23 mouse cellular contexts compared by ENCODE assay signal in the genomic region with DNA sequence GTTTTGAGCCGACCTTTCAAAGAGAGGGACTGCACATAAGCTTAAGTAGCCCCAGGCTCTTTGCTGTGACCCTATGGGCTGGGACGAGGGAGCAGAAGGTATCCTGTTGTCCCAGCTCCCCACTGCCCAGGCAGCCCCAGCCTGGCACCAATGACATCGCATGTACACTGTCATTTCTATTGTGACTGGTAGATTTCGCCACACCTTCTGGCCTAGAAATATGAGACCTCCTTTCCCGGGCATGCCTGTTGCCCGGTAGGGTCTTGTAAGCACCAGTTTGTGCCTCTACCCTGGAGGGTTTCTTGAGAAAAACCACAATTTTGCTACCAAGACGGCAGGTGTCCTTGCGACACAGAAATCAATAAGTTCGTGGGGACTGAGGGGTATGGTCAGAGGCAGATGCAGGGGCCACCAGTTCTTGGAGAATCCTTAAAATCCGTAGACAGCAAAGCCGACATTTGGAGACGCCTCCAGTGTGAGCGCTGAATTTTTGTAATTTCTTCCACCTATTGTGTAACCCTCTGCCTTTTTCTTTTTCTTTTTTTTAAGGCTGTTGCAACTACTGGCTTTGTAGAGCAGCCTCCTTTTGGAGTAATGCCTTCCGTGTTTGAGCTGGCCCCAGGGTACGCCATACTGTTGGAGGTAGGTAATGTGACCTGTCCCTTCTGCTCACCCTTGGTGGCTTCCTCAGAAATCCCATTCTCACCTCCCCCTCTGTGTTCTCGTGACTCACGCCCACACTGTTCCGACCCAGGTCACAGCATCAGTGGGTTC. TPM values are rescaled to one million over a fixed set of nuclear protein-coding genes. Genes with fewer than 3 reads are reported as not detected.
DNase-seq lines count a peak whose midpoint lies in the region; ATAC-seq lines count a peak whose summit lies in the region.
"Had no signal": no experiment of that assay in that cellular context is flagged by ENCODE, and none has a peak within 500 bp of the region (broad histone marks: within the 10 kb centered on the region; RNA-seq: fewer than 3 reads in every experiment).

No protein-coding gene starts in this region.

- H3K9me3 ChIP-seq in hindbrain, embryonic 10.5 days, result no peaks in the 10 kb centered on the region
- no peaks in the 10 kb centered on the region for H3K9me3 ChIP-seq in hindbrain, embryonic 11.5 days (ENCODE audit: control insufficient read depth, low read length)
- H3K9me3 ChIP-seq: forebrain, embryonic 13.5 days; heart, embryonic 13.5 days; intestine, embryonic 15.5 days had no signal

- no peaks in the 10 kb centered on the region for H3K27me3 ChIP-seq in hindbrain, embryonic 10.5 days (ENCODE audit: insufficient read depth, poor library complexity, severe bottlenecking)
- no peaks in the 10 kb centered on the region for H3K27me3 ChIP-seq in hindbrain, embryonic 11.5 days (ENCODE audit: control insufficient read depth, insufficient read depth, low read length)
- H3K27me3 ChIP-seq: CH12.LX; forebrain, embryonic 13.5 days; heart, embryonic 13.5 days; intestine, embryonic 15.5 days had no signal

- no peak overlapping the region for H3K4me3 ChIP-seq in hindbrain, embryonic 10.5 days
- H3K4me3 ChIP-seq in hindbrain, embryonic 11.5 days (ENCODE audit: low read depth, low read length), result no peak overlapping the region
- H3K4me3 ChIP-seq: forebrain, embryonic 13.5 days; heart, embryonic 13.5 days; intestine, embryonic 15.5 days had no signal

- H3K4me1 ChIP-seq in hindbrain, embryonic 10.5 days (replicated peaks), result peaks cover 40% of the 10 kb centered on the region
- H3K4me1 ChIP-seq in hindbrain, embryonic 11.5 days (replicated peaks; ENCODE audit: control insufficient read depth, insufficient read depth, low read length), result no peaks in the 10 kb centered on the region
- H3K4me1 ChIP-seq: heart, embryonic 13.5 days; intestine, embryonic 15.5 days had no signal

- no peak overlapping the region for H3K9ac ChIP-seq in hindbrain, embryonic 11.5 days (ENCODE audit: low read depth, low read length)
- H3K9ac ChIP-seq: forebrain, embryonic 13.5 days; forebrain, postnatal 0 days; heart, embryonic 13.5 days; hindbrain, embryonic 14.5 days; intestine, embryonic 15.5 days had no signal

- no peak for DNase-seq in hindbrain, embryonic 10.5 days (ENCODE audit: low spot score)
- DNase-seq in hindbrain, embryonic 11.5 days (ENCODE audit: low spot score), result no peak
- DNase-seq in NIH3T3 (ENCODE audit: low read depth), result peak; percentile 21
- peak; percentile 40 for DNase-seq in gonadal fat pad, adult 2 months (ENCODE audit: low read depth)
- no peak for DNase-seq in cerebellum, adult 11-12 months
- no peak for DNase-seq in heart, adult 18-20 months
- DNase-seq: adrenal gland, postnatal 14 days; cerebellum, adult 2 months; cerebellum, postnatal 10 days; forebrain, postnatal 0 days; gastrocnemius, postnatal 36 days; heart, postnatal 4 days; kidney, adult 18-20 months had no signal

- H3K36me3 ChIP-seq in hindbrain, embryonic 10.5 days, result no peaks in the 10 kb centered on the region
- no peaks in the 10 kb centered on the region for H3K36me3 ChIP-seq in hindbrain, embryonic 11.5 days (ENCODE audit: control insufficient read depth, insufficient read depth, low read length)
- H3K36me3 ChIP-seq: heart, embryonic 13.5 days; intestine, embryonic 15.5 days had no signal

- 0 out of 2 replicates have a peak overlapping the region, but pooled peaks have one; percentile 10 for H3K27ac ChIP-seq in hindbrain, embryonic 10.5 days
- H3K27ac ChIP-seq in hindbrain, embryonic 11.5 days (ENCODE audit: low read depth, low read length), result no peak overlapping the region
- H3K27ac ChIP-seq: forebrain, embryonic 13.5 days; heart, embryonic 13.5 days; hindbrain, embryonic 14.5 days; intestine, embryonic 15.5 days had no signal

- no peak overlapping the region for H3K4me2 ChIP-seq in hindbrain, embryonic 11.5 days (replicated peaks; ENCODE audit: low read depth, low read length)
- H3K4me2 ChIP-seq: forebrain, embryonic 13.5 days; heart, embryonic 13.5 days; hindbrain, embryonic 14.5 days; intestine, embryonic 15.5 days had no signal

- no peak for ATAC-seq in hindbrain, embryonic 11.5 days (ENCODE audit: low FRiP score)
- ATAC-seq in megakaryocyte progenitor cell, adult 5-6 weeks (replicated peaks; ENCODE audit: poor library complexity), result peak; percentile 69
- ATAC-seq: forebrain, embryonic 13.5 days; forebrain, postnatal 0 days; intestine, embryonic 15.5 days had no signal

- WGBS in hindbrain, embryonic 10.5 days, result 83% methylated on average over 18 of the region's 18 CpGs
- WGBS in hindbrain, embryonic 11.5 days, result 84% methylated on average over 18 of the region's 18 CpGs

RNA-seq across cellular contexts. Expression of gene Dlec1, which starts 20.5 kb away (rescaled TPM):
- polyA plus RNA-seq in hindbrain, embryonic 10.5 days (2016; fragmentation: Nextera tagmentation; extraction: Ambion mirVana), result 1.6 and 1.8 TPM in 2 replicates
- polyA plus RNA-seq in hindbrain, embryonic 11.5 days (2014; fragmentation: Nextera tagmentation; extraction: Ambion mirVana), result 1.4 and 2.1 TPM in 2 replicates
- polyA plus RNA-seq in gonadal fat pad, adult 2 months (2012; rRNA removed), result 8.1 and 12.9 TPM in 2 replicates
- total RNA-seq in megakaryocyte progenitor cell, adult 5-6 weeks (2015), result 0.37 and 3.9 TPM in 2 replicates
- 1.9 TPM in 1 of 2 replicates, not detected in the other for total RNA-seq in megakaryocyte progenitor cell, adult 5-6 weeks (2017)
- total RNA-seq in heart, adult 18-20 months (2021), result under 1 TPM in 1 of 2 experiments, not detected in 1; 0.64 TPM
- total RNA-seq: gastrocnemius, adult 8-10 months; gastrocnemius, postnatal 36 days had no signal

RNA-seq across cellular contexts. Expression of gene Plcd1, which starts 29.5 kb away (rescaled TPM):
- 30.8 and 31.8 TPM in 2 replicates for polyA plus RNA-seq in hindbrain, embryonic 10.5 days (2016; fragmentation: Nextera tagmentation; extraction: Ambion mirVana)
- polyA plus RNA-seq in hindbrain, embryonic 11.5 days (2014; fragmentation: Nextera tagmentation; extraction: Ambion mirVana), result 27.7 and 28.8 TPM in 2 replicates
- 36.8 and 37.4 TPM in 2 replicates for polyA plus RNA-seq in gonadal fat pad, adult 2 months (2012; rRNA removed)
- total RNA-seq in megakaryocyte progenitor cell, adult 5-6 weeks (2015), result not detected in 2 replicates
- total RNA-seq in megakaryocyte progenitor cell, adult 5-6 weeks (2017), result 0.14 and 0.29 TPM in 2 replicates
- 10 to 100 TPM; 14.1 to 16.5 TPM for total RNA-seq in heart, adult 18-20 months (2021)

RNA-seq across cellular contexts. Expression of gene Acaa1b, which starts 34.1 kb away (rescaled TPM):
- 1.3 and 1.5 TPM in 2 replicates for polyA plus RNA-seq in hindbrain, embryonic 10.5 days (2016; fragmentation: Nextera tagmentation; extraction: Ambion mirVana)
- polyA plus RNA-seq in hindbrain, embryonic 11.5 days (2014; fragmentation: Nextera tagmentation; extraction: Ambion mirVana), result 1.4 and 1.7 TPM in 2 replicates
- 30.0 and 48.1 TPM in 2 replicates for polyA plus RNA-seq in gonadal fat pad, adult 2 months (2012; rRNA removed)
- total RNA-seq in megakaryocyte progenitor cell, adult 5-6 weeks (2015), result 0.30 and 0.76 TPM in 2 replicates
- not detected in 2 replicates for total RNA-seq in megakaryocyte progenitor cell, adult 5-6 weeks (2017)
- 1 to 10 TPM; 1.7 to 4.3 TPM for total RNA-seq in heart, adult 18-20 months (2021)

RNA-seq across cellular contexts. Expression of gene Gm47289, which starts 36.2 kb away (rescaled TPM):
- not detected in 2 replicates for polyA plus RNA-seq in hindbrain, embryonic 10.5 days (2016; fragmentation: Nextera tagmentation; extraction: Ambion mirVana)
- not detected in 2 replicates for polyA plus RNA-seq in hindbrain, embryonic 11.5 days (2014; fragmentation: Nextera tagmentation; extraction: Ambion mirVana)
- 0.05 TPM in 1 of 2 replicates, not detected in the other for polyA plus RNA-seq in gonadal fat pad, adult 2 months (2012; rRNA removed)
- total RNA-seq in megakaryocyte progenitor cell, adult 5-6 weeks (2015), result not detected in 2 replicates
- total RNA-seq in megakaryocyte progenitor cell, adult 5-6 weeks (2017), result not detected in 2 replicates
- total RNA-seq in heart, adult 18-20 months (2021), result not detected
- total RNA-seq: adrenal gland, postnatal 14 days; CH12.LX; ES-E14; forebrain, postnatal 0 days; gastrocnemius, adult 8-10 months; gastrocnemius, postnatal 36 days; heart, postnatal 4 days had no signal
- polyA plus RNA-seq: cerebellum, adult 2 months; embryonic facial prominence, embryonic 11.5 days; forebrain, embryonic 13.5 days; forebrain, postnatal 0 days; heart, postnatal 0 days; hindbrain, embryonic 14.5 days; intestine, embryonic 15.5 days had no signal

Comparison
In these comparisons a context has a peak if more than half of its experiments do, and no peak if none do; other contexts are left out.
1. DNase-seq: peak in NIH3T3 (single experiment) and gonadal fat pad, adult 2 months (single experiment); none in hindbrain, embryonic 10.5 days (single experiment), hindbrain, embryonic 11.5 days (single experiment), cerebellum, adult 11-12 months (single experiment) and heart, adult 18-20 months (0 of 2).
2. RNA of gene Acaa1b, which starts 34.1 kb away (polyA plus RNA-seq): 30.0 to 48.1 TPM in gonadal fat pad, adult 2 months; 1.4 to 1.7 TPM in hindbrain, embryonic 11.5 days and 1.3 to 1.5 TPM in hindbrain, embryonic 10.5 days; every median in the first group is over 10 times any median in the second.